Mouse (Mus musculus) layer of hippocampus, adult 18-20 months (tissue): ENCODE measurements around the gene Hoxb5. TPM values are rescaled to one million over a fixed set of nuclear protein-coding genes. Genes with fewer than 3 reads are reported as not detected.

ENCODE experiments used
- DNase-seq, 2 experiments: peaks; one replicate each; pipeline ENCODE4 v3.0.0; 2022; ENCODE audit warnings: low spot score in 2 of 2
- long read RNA-seq: library from polyadenylated mRNA; stranded (forward); transcript quantifications from one replicate; pipeline ENCODE4 v2.0.0, GENCODE M21; 2021
- total RNA-seq, 2 experiments: library from RNA; stranded (reverse); gene quantifications; 2 replicates each; pipeline ENCODE4 v1.2.3; 2021

Hoxb5 gene
- total RNA-seq = not detected
- long read RNA-seq = 0 reads

GRCm38 (mm10) chr11:96303151-96304099, at the start of gene Hoxb5:
Gene Hoxb5, plus strand, starts transcription at chr11:96303336.
- DNase-seq = peak in 1 of 2 experiments; percentile 31

DNA sequence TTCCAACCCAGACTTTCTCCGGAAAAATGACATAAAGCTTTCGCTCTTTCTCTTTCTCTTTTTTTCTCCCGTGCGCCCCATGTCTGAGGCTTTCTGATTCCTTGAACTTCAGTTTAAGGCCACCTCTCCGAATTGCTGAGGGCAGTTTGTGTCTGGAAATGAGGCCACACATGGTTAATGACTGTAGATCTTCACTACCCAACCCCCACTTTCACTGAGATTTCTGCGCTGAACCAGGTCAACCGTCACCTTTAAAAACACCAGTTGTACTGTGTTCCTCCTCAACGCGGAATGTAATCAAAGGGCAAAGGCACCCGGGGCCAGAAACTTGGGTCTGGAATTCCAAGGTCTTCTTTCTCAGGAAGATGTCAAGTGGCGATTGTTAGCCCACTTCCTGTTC, 48.9 kb upstream of the Hoxb5 start:
- no peak for DNase-seq

DNA sequence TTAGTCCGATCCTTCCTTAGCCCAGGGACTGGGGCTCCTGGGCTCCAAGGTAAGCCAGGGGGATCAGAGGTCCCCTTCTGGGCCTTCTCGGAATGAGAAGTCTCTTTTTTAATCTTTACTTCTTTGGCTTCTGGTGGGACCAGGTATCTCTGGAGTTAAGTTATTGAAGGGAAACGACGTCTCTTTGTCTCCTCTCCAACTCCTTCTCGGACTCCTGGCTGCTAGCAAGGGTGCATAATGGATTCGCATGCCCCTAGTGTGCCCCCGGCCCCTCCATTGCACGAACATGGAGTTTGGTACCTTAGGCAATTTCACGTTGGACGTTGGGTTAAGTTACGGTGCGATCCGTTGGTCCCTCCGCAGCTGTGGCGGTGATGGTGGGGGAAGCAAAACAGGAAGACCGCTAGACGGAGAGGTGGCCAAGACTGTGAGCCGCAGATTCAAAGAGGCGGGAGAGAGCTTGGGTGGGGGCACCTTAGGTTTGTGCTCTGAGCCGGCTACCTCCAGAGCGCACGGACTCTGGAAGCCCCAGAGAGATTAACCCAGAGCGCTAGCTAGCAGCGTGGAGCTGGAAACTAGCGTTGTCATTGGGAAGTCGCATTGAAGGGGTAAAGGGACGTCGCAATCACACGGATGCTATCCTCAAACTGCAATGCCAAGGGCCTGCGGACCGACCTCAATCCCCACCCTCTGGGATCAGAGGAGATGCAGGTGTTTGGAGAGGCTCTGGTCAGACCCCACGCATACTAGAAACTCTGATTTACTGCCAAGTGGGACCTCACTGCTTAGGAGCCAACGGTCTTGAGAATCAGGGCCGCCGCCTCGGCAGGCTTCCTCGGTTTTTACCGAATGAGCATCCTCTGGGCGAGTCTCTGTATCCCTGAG, 47.8 kb upstream of the Hoxb5 start:
- no peak for DNase-seq

DNA sequence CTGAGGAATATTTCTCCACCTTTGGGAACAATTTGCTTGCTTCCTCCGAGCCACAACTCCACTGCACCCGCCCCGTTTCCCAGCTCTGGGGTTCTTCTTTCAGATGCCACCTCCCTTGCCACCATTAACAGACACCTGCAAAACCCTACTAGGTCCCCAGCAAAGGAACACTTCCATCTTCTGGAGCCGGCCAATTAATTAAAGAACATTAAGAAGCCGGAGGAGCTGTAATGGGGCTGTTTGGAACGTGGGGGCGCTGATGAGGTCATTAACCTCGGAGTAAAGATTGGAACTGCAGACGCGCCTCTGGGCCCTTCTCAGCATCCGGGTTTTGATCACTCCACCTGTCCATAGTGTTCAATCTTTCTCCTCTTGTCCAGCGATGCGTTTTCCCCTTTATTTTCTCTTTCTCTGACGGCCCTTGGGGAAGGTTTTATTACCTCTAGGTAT, 47.1 kb upstream of the Hoxb5 start:
- no peak for DNase-seq

- DNase-seq = no peak
These were observed 46.0 kb upstream of the Hoxb5 start for GRCm38 (mm10) chr11:96257141-96257540.

- no peak for DNase-seq
These were observed 44.1 kb upstream of the Hoxb5 start for GRCm38 (mm10) chr11:96259038-96259437.

DNA sequence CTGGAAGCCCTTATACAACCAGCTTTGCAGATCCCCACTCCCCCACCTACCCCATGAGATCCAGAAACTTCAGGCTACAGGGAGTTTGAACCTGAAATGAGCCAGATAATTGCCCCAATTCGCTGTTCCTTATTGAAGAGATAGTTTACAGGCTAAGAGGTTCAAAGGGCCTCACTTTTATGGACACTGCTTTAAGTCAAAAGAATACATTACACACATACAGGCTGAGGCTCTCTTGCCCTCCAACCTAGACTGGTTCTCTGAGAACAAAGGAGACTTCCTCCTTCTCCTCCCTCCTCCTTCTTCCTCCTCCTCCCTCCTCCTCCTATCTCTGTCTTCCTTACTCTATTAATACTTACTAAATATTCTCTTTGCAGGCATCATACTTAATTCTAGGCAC, 43.6 kb upstream of the Hoxb5 start:
- no peak for DNase-seq

DNA sequence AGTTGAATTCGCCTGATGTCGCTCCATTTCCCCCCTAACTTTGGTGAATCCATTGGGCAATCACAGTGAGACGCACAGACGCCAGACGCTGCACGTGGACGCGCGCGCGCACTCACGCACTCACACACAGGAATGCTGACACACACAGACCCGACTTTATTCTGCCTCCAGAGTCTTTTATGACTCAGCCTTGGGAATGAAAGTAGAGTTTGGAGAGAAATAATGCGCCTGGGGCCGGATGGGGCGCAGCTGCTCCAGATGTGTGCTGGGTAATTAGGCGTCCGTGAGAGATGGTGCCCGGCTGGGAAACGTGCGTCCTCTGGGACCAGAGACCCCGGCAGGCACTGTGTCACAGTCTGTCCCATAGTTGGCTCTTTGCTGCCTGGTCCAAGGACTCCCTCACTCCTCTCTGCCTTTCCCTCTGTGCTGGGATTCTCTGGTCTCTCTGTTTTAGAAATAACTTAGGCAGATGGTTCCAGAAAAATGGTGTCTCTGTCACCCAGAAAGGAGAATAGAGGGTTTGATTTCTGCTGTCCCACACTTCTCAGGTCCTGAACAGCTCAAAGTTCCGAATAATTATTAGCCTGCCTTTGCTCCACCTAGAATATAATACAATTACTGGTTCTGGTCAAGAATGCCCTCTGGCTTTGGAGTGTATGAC, 42.7 kb upstream of the Hoxb5 start:
- no peak for DNase-seq

- DNase-seq = no peak
These were observed 41.7 kb upstream of the Hoxb5 start for GRCm38 (mm10) chr11:96261323-96261890.

- DNase-seq = no peak
These were observed 40.8 kb upstream of the Hoxb5 start for GRCm38 (mm10) chr11:96262262-96262830.

DNA sequence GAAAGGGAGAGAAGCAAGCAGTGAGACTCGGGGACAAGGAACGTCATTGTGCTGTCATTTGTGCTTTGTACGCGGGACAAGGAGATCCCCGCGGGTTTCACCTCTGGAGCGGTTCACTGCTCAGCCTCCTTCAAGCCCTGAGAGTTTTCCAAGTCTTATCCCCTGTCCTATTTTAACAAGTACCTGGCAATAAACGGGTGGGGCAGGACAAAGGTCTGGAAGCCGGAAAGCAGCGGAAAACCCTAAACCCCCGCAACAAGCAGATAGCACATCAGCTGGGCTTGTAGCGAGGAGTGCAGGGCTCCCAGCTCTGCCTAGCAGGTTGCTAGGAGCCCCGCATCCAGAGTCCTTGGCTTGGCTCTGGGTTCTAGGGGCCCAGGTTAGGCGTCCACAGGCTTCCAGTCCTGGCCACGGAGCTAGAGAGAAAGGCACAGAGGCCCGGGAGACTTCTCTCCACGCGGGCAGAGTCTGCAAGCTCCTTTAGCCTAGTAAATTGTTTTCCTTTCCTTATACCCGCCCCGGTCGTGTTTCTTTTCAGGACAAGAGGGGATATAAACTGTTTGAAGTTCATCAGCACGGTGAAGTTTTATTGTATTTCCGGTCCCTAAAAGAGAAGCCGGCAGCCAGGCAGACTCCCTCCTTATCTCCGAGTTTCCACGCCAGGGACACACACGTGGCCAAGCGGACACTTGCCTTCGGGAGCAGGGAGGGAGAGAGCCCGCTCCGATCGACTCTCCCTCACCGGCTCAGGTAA, 39.3 kb upstream of the Hoxb5 start:
- DNase-seq = no peak

- DNase-seq = no peak
These were observed 38.6 kb upstream of the Hoxb5 start for GRCm38 (mm10) chr11:96264390-96265020.

DNA sequence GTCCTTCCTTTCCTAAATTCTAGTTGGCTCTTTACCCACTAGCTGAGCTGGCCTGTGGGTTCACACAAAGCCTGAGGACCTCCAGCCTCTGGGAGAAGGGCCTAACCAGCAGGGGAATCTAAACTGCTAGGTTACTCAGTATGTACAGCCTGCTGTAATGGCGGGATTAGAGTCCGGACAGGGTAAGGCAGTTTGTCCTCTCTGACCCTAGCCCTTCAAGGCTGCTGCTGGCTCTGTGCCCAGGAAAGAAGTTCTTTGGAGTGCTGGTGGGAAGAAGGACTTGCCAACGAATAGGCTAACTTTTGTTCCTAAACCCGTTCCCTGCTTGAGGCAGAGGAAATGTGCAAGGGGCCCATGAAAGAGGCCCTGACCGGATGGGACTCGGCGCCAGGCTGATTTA, 37.2 kb upstream of the Hoxb5 start:
- DNase-seq = no peak

DNA sequence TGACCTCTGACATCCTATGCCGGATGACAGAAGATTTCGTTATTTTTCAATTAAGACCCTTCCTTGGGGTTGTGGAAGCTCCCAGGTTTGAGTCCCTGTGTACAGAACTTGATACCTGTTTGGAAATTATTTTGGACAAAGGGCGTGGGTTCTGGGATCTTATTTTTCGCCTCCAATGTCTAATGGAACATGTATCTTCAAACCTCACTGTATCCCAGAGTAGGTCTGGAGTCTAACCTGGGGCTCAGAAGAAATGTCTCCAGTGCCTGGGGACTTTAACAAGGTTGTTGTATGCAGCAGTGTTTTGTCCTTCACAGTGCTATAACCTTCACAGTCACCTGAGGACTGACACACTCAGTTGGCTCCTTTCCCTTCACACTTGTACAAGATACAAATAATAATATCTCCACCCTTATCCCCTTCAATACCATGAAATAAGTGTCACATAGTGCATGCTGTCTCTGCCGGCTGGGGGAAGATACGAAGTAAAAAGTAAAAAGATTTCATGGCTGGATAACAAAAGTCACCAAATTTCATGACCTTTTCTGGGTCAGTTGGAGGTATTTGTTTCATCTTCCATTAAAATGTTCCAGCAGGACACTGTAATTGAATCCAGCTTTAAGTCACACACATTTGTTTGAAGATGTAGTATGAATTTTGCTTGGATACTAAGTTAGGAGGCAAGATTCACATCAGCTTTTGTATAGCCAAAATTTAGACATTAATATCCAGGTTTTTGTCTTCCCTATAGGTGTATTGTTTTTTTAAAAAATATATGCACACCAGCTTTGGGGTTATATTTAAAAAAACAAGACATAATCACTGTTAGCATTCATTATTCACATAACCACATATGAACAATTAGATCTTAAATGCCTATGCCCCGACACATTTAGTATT, 35.9 kb upstream of the Hoxb5 start:
- DNase-seq = no peak

DNA sequence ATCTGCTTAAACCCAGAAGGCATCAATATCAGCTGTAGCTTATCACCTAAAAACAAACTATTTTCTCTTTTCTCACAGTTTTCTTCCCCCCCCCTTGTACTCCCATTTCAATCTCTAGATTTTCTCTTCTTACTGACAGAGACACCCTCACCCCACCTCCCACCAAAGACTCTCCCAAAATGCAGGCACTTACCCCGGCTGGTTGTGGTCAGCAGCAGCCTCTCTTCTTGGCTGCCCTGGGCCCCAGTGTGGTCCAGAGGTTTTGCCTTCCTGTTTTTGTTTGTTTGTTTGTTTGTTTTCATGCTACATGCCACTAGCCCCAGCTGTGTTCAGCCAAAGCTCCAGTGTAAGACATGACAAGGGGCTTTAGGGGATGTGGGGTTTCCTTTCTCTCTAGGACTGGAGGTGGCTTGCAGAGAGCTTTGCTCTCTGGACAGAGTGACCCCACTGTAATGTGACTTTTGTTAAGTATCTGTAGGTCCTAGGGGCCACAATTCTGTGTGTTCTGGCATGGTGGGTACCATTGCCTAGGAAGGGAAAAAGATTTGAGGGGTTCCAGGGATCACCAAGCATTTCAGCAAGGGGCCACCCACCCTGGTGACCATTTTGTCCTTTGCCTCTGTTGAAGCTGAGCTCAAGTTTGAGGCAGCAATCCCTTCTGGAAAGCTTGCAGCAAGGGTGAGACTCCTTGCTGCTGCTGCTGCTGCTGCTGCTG, 34.9 kb upstream of the Hoxb5 start:
- DNase-seq = no peak

DNA sequence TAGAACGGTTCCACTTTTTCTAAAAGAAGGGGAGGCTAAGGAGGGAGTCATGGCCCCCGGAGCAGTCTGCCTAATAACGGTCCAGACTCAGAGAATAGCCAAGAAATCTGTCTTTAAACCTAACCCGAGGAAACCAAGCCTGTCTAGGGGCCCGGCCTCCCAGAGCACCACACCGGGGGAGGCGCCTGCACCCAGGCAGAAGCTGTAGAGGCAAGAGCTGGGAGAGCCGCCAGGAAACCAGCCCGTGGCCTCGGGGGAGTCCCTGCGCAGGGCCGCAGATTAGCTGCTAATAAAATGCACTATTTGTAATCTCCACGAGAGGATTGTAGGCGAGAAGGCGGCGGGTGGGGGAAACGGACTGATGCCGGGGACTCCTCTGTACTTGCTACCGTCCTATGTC, 33.3 kb upstream of the Hoxb5 start:
- DNase-seq = no peak

GRCm38 (mm10) chr11:96270996-96271540, 32.1 kb upstream of the Hoxb5 start, which contains the start of gene Hoxb9:
Gene Hoxb9, plus strand, starts transcription at chr11:96271457.
- DNase-seq = no peak
